Mouse (Mus musculus) liver, postnatal 0 days (tissue): ENCODE measurements around the gene Prap1.

Source experiments
- CTCF ChIP-seq: sonication (generic); IDR thresholded peaks from 2 replicates; pipeline ENCODE4 v1.5.1; 2016; ENCODE audit warnings: antibody characterized with exemption, low read depth
- EP300 ChIP-seq: IDR thresholded peaks from 2 replicates; pipeline ENCODE4 v1.6.1; 2016; ENCODE audit warnings: antibody characterized with exemption, low read depth, mild to moderate bottlenecking

- TF ChIP-seq CTCF (no peak), EP300 (no peak)
Measured at GRCm38 (mm10) chr7:140135106-140135770, 42.0 kb downstream of the Prap1 start.
